Mouse (Mus musculus): ENCODE measurements around the gene 4933402D24Rik. TPM values are rescaled to one million over a fixed set of nuclear protein-coding genes. Genes with fewer than 3 reads are reported as not detected.

4933402D24Rik gene
- total RNA-seq (2015) (not detected in 2 replicates), total RNA-seq (2017) (not detected in 2 replicates)

DNA sequence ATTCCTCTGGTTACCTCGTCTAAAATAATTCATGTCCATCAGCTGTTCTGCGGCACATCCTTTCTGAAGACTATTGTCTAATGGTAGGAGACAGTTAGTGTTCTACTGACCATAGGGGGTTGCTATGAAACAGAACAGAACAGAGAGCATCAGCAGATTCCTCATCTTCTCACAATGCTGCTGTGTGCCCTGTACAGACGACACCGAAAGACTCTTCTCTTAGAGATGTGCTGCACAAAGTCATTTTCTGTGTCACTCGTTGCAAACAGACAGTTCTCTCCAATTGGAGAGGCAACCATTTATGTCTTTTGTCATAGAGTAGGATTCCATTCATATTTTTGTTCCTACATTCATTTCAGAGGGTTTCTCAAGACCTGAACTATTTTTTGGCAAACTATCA, at the start of gene 4933402D24Rik:
Gene 4933402D24Rik, minus strand, starts transcription at position 101 of the 400 bp plus-strand sequence.
- ATAC-seq (replicated peaks; ENCODE audit: poor library complexity) = no peak

DNA sequence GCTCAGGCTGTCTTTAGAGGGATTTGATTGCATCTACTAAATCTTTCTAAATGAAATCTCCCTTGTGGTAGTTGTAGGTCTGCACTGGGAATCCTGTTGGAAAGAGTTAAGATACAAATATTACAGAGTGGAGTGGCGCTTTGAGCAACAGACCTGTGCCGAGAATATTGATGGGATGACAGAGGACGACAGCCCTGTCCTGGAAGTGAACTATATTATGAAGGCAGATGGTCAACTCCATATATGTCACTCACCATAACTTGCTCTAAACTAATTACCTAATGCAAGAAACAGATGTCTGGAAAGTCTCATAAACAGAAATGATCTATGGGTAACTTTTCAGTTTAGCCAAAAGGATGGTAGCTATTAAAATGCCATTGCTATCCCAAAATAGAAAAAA, 39.5 kb upstream of the 4933402D24Rik start:
- ATAC-seq (replicated peaks; ENCODE audit: poor library complexity) = no peak

DNA sequence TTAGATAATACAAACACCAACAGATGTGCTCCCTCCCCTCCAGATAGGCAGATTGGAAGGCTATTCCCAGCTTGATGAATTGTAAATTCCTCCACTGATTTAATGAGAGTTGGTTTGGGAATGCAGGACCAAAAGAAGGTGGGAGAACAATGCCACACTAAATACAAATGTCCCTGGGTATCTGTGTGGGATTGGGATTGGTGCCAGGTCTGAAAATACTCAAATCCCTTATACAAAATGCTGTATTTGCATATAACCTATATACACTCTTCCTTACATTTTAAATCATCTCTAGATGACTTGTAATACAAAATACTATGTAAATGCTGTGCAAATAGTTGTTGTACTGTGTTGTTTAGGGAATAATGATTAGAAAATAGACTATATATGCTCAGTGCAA, 36.0 kb upstream of the 4933402D24Rik start:
- no peak for ATAC-seq (replicated peaks; ENCODE audit: poor library complexity)

DNA sequence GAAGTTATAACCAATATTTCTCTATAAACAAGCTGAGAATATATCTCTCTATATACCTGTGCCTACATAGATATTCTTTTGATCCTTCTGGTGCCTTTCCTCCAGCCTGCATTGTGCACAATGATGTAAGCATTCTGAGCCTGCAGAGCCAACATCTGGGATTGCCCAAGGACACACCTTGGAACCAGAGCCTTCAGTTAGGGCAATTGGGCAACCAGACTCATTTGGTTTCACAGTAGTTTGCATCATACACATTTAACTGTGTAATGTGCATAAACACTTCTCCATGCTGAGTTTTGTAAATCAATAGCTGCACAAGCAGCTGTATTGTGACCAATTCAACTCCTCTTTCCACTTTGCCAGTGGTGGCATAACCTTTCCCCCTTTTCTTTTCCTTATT, 25.3 kb upstream of the 4933402D24Rik start:
- ATAC-seq (replicated peaks; ENCODE audit: poor library complexity) = peak; percentile 48

DNA sequence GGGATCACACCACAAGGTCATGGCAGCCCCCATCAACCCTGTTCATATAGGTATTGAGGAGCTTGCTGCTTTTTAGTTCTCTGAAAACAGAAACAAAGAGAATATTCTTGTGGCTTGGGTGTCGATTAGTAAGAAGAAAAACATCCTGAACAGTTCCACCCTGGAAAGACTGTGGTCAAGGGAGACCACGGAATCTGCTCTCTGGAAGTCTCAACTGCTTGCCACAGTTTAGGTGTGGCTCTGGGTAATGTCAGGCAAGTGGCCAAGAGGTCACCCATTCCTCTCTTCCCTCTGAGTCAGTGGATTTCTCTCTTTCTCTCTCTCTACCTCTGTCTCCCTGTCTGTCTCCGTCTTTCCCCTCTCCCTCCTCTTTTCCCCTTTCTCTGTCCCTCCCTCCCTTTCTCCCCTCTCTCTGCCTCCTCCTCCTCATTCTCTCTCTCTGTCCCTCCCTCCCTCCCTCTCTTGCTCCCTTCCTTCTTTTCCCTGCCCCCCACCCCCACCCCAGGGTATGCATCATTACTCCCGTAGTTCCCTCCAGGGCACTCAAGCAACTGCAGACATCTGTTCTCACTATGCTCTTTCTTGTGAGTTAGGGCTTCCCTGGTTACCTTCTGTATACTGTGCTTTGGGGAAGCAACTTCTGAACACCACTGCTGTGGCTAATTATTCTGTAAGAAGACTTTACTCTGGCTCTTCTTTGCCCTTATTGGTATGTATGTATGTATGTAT, 8.0 kb upstream of the 4933402D24Rik start:
- ATAC-seq (replicated peaks; ENCODE audit: poor library complexity) = no peak

DNA sequence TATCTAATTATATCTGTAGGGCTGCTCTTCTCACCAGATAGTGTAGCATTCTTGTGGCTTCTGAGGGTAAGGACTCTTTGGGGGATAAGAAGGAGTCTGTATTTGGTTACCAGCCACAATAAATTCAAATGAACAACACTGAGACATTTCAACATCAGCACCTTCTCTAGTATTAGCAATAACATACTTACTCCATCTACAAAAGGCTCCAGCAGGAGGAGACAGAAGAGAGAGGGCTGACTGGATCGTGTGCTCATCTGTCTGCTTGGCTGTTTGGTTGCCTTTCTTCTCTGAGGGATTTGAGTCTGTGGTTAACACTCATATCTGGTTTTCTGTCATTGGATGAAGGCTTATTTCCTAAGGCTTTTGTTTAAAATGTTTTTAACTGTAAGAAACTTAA, 7.3 kb upstream of the 4933402D24Rik start:
- ATAC-seq (replicated peaks; ENCODE audit: poor library complexity) = no peak

DNA sequence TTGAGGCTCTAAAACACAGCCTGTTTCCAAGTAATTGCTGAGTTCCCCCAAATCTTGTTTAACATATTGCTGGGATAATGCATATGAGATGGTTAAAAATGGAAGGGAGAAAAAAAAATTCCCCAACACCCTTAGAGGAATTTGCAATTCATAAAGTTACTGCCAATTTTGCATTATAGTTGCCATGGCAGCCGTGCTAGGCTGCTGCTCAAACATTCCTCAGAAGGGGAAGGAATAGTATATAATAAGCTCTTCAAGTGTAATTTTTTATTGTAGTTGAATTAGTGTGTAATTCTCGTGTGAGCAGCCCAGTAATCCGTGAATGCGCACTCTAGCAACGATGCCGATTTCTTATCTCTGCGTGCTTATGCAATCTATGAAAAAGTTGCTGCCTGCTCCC, 1.2 kb upstream of the 4933402D24Rik start:
- no peak for ATAC-seq (replicated peaks; ENCODE audit: poor library complexity)

DNA sequence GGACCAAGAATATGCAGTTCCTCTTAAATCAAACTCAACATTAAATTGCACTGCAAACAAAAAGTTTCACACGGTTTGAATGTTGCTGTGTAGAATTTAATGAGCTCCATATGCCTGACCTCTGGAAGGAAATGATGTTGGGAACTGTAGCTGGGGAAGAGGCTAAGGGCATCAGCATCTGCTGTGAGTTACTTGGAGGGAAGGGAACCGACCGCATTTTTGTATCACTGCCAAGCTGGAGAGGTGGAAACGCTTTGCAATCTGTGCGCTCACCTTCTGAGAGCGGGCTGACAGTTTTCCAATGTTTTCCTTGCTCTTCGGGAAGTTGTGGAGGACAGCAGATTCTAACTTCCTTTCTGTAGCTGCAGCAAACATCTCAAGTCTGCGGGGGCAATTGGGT, 955 bp downstream of the 4933402D24Rik start:
- ATAC-seq (replicated peaks; ENCODE audit: poor library complexity) = no peak

DNA sequence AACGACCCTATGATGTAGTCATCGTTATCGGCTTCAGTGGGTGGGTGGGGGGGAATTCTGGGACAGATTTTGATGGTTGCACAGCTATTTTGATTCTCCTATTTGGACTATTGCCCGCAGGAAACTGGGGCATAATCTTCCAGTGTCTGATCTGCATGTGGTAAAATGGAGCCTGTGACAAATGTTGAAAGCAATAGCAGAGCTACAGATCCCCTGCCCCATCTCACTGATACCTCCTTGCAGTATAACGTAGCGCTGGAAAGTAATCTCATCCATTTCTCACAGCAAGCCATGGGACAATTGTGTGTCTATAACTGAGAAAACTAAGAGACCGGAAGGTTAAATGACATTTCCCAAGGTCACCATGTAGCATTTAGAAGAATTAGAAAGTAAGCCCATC, 4.7 kb downstream of the 4933402D24Rik start:
- ATAC-seq (replicated peaks; ENCODE audit: poor library complexity) = no peak

DNA sequence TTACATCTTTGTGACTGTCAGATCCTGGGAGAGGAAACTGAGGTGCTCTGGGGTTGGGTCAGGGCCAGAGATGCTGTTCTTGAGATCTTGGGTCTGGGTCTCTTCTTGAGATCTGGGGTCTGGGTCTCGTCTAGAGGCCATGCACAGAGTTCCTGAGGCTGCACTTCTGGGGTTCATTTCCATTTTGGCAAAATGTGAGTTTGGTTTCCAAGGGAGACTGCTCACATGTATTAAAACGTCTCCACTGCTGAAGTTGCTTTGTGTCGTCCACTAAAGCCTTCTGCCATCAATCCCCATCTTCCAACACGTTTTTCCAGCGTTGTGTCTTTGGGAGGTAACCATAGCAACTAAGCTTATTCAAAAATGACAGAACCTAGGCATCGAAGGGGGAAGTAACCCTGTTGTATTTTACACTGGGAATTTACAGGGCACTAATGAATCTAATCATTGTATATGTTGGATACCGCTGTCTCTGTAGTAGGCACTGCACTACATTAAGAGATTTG, 5.1 kb downstream of the 4933402D24Rik start:
- ATAC-seq (replicated peaks; ENCODE audit: poor library complexity) = no peak

DNA sequence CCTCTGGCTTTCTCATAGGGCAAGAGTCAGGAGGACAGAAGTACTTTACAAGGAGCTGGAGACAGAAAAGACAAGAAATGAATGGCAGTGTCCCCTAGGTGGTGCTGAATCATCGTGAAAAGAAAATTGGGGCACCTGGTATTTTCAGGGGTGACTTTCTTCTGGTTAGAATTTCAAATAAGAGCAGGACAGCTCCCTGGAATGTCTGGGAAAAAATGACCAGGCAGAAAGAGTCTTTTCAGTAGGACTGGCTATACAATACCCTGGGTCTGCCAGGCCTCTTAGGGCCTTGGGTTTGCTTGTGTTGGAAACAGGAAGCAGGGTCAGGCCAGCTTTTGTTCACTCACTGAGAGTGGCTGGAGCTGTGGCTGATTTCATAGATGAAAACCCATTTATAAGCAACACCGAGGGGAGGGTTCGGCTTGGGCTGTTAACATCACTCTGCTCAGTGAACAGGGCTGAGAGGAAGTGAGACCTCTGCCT, 5.8 kb downstream of the 4933402D24Rik start:
- ATAC-seq (replicated peaks; ENCODE audit: poor library complexity) = peak; percentile 39

DNA sequence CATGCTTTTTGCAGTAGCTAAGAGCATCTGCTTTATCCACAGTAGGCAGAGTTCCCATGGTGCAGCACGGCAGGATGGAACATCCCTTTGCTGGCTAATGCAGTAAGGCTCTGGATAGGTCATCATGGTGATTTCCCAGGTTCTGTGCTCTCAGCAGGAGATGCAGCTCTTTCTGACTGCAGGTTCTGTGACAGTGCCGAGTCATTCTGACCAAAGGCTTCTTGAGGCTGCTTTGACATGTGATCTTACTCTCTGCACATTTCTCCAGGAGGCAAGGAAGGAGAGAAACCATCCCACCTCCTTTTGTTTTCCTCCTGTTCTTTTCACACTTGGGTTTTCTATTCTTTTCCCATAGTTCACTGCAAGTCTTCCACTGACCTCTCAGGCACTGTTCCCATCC, 13.1 kb downstream of the 4933402D24Rik start:
- no peak for ATAC-seq (replicated peaks; ENCODE audit: poor library complexity)

DNA sequence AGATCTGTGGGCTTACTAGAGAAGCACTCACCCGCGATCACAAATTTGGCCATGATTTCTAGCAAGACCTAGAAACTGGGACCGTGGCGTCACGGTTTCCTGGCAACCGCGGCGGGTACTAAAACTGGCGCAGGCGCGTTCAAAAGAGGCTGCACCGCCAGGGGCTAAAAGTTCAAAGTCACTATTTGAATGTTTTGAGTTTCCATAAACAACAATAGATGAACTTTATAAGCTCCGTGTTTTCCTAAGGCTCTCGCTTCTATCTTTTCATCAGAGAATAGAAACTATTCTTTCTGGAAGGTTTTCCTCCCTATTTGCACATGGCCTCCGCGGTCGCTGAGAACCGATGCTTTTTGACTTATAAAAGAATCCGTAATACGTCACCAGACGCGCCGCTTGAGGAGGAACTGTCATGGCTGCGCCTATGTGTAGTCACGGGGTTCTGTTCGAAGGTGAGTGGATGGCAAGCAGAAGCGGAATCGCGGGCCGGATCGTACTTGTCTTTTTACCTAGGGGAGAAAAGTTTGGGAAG, 38.8 kb downstream of the 4933402D24Rik start, which contains the start of the genes Mdh1b and Fastkd2:
Gene Mdh1b, minus strand, starts transcription at position 79 of the 532 bp plus-strand sequence.
Gene Fastkd2, plus strand, starts transcription at position 375 of the 532 bp plus-strand sequence.
- ATAC-seq (replicated peaks; ENCODE audit: poor library complexity) = peak; percentile 99

DNA sequence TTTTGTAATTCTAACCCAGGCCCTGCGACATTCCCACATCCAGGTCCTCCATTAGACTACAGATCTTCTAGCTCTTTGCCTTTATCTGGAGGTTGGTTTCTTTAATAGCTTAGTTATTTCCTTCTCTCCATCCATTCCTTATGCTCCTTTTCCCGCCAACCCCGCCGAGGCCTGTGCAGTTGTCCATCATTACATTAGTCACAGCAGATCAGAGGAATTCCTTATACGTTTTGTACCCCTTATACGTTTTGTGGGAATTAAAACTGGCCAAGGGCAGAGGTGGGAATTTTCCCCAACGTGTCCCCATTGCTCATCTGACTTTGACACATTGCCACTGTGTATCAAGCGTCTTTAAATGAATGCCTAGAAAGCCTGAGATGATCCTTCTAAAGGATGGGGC, 39.3 kb downstream of the 4933402D24Rik start:
- no peak for ATAC-seq (replicated peaks; ENCODE audit: poor library complexity)

DNA sequence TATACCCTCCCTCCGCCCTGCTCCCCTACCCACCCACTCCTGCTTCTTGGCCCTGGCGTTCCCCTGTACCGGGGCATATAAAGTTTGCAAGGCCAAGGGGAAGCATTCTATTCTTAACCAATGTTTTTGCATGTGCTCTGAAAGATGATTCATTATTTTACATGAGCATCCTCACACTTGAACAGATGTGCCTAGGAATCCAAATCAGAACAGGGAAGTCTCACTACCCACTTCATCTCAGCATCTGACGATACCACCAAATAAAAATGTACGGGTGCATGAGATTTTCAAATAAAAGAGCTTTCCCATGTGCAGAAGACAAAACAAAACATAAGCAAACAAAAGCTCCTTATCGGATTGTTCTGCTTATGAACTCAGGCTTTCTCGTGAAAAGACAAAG, 48.9 kb downstream of the 4933402D24Rik start:
- ATAC-seq (replicated peaks; ENCODE audit: poor library complexity) = no peak

DNA sequence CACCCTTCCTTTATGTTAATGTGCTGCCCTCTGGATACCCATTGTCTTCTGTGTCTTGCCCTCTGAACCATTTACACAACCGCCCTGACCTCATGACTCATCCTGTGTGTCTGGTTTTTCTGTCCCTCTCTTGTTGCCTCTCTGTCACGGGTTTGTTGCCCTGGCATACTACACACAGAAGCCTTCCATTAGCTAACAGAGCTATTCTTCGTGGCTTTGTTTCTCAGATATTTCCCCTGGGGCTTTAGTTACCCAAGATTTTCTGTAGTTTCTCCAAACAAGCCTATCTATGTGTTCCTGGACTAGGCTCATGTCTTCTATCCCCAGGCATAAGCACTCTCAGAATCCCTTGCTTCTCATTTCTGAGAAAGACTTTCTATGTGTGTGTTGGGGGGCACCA, 60.2 kb downstream of the 4933402D24Rik start:
- ATAC-seq (replicated peaks; ENCODE audit: poor library complexity) = no peak

DNA sequence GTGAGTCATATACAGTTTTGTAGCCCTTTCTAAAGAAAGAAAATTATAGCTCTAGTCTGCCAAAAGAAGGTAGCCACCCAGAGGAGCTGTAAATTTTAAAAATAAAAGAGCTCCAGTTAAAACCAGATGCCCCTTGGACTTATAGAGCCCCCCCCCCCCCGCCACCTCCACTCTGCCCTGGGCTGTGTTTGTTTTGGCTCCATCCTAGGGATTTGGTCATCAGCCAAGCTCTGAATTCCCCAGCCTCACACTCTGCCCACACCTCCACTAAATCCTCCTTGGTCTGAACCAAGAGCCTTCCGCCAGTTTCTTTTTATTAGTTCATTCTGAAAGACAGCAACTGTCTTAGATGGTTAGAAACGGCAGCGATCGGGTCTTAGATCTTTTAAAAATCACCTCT, 63.3 kb downstream of the 4933402D24Rik start:
- ATAC-seq (replicated peaks; ENCODE audit: poor library complexity) = no peak

Other genes starting within 250 kb of the 4933402D24Rik start
- gene Gm39653, start 153.3 kb downstream of the 4933402D24Rik start, total RNA-seq (2015) = not detected in 2 replicates
- not detected in 2 replicates for gene Gm39653, start 153.3 kb downstream of the 4933402D24Rik start, total RNA-seq (2017)
- not detected in 2 replicates for gene Dytn, start 82.3 kb downstream of the 4933402D24Rik start, total RNA-seq (2015)
- gene Dytn, start 82.3 kb downstream of the 4933402D24Rik start, total RNA-seq (2017) = not detected in 2 replicates
- not detected in 2 replicates for gene Mdh1b, start 38.9 kb downstream of the 4933402D24Rik start, total RNA-seq (2015)
- not detected in 2 replicates for gene Mdh1b, start 38.9 kb downstream of the 4933402D24Rik start, total RNA-seq (2017)
- gene Fastkd2, start 38.7 kb downstream of the 4933402D24Rik start, total RNA-seq (2015) = 87.8 and 93.7 TPM in 2 replicates
- 27.3 and 31.1 TPM in 2 replicates for gene Fastkd2, start 38.7 kb downstream of the 4933402D24Rik start, total RNA-seq (2017)

Data from megakaryocyte progenitor cell, adult 5-6 weeks (primary cell).